Mouse (Mus musculus) kidney, postnatal 0 days (tissue): ENCODE results near the gene Krt13. TPM values are rescaled to one million over a fixed set of nuclear protein-coding genes. Genes with fewer than 3 reads are reported as not detected.
A peak's percentile ranks its signal among the peaks of the same experiment; 100 is the strongest.

ENCODE experiments used
- ATAC-seq: fragments of 200-750 bp; cut with Nextera tagmentation; replicated peaks from 2 replicates; pipeline ENCODE4 v1.8.0; 2017; ENCODE audit warnings: low read depth, moderate number of reproducible peaks, moderate TSS enrichment, moderate library complexity; ENCODE audit not compliant: low FRiP score
- DNase-seq: peaks from one replicate; pipeline ENCODE4 v3.0.0-alpha.2; 2016; ENCODE audit warnings: low spot score
- H3K27ac ChIP-seq: fragments of 300-500 bp; sonication (generic); 2 replicates; pipeline ENCODE4 v1.5.1; 2014; ENCODE audit warnings: mild to moderate bottlenecking
- H3K27me3 ChIP-seq: fragments of 300-500 bp; sonication (generic); 2 replicates; pipeline ENCODE4 v1.6.1; 2014; ENCODE audit warnings: low read length, mixed read lengths; ENCODE audit not compliant: insufficient read depth
- H3K36me3 ChIP-seq: fragments of 300-500 bp; sonication (generic); 2 replicates; pipeline ENCODE4 v1.6.1; 2014; ENCODE audit warnings: low read length, mixed read lengths; ENCODE audit not compliant: insufficient read depth
- H3K4me1 ChIP-seq: fragments of 300-500 bp; sonication (generic); replicated peaks from 2 replicates; pipeline ENCODE4 v1.6.1; 2014; ENCODE audit warnings: antibody characterized with exemption, low read length, mixed read lengths; ENCODE audit not compliant: insufficient read depth
- H3K4me2 ChIP-seq: fragments of 300-500 bp; sonication (generic); 2 replicates; pipeline ENCODE4 v1.6.1; 2014; ENCODE audit warnings: mild to moderate bottlenecking, low read length, moderate library complexity, mixed read lengths
- H3K4me3 ChIP-seq: fragments of 300-500 bp; sonication (generic); replicated peaks from 2 replicates; pipeline ENCODE4 v1.5.1; 2014; ENCODE audit warnings: low read depth, low read length
- H3K9ac ChIP-seq: fragments of 300-500 bp; sonication (generic); 2 replicates; pipeline ENCODE4 v1.6.1; 2014; ENCODE audit warnings: low read depth, low read length
- H3K9me3 ChIP-seq: fragments of 300-500 bp; sonication (generic); replicated peaks from 2 replicates; pipeline ENCODE4 v1.6.1; 2016; ENCODE audit warnings: low read length, inconsistent platforms, mixed read lengths
- CTCF ChIP-seq: IDR thresholded peaks from 2 replicates; pipeline ENCODE4 v1.5.1; 2016; ENCODE audit warnings: antibody characterized with exemption, low read depth, mild to moderate bottlenecking, moderate library complexity
- WGBS: fragments of 180-500 bp; shearing (Covaris S2); extraction: QIAGEN DNeasy Blood & Tissue Kit; methylation state at CpG from one replicate; pipeline ENCODE4 v1.1.7; 2014; 5-methylcytosine and 5-hydroxymethylcytosine counted together
- polyA plus RNA-seq: library from polyadenylated mRNA; unstranded; fragments of >200 nt; fragmentation: Nextera tagmentation; extraction: Ambion mirVana; gene quantifications from 2 replicates; pipeline ENCODE4 v1.2.1, GENCODE M21; 2015

Krt13 gene
- polyA plus RNA-seq, 1 experiment from 2014 or later: 0.08 TPM

DNA sequence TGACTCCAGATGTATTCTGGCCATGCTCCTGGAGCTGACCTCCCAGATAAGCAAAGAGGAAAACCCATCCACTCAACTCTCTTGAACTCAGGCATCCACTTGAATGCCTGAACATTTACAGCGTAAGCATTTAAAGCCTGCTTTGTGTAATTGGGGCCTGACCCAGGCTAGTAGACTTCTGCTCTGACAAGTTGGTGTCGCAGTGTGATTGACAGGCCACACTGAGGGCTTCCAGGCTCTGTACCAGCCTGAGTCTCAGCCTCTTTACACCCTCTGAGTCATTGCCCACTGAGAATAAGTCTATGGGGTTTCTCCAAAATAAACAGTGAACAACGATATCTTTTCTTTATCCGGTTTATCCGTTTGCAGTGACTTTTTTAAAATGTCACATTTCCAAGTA is 1.0 kb downstream of the Krt13 start:
- no peak overlapping the region for H3K4me2 ChIP-seq

DNA sequence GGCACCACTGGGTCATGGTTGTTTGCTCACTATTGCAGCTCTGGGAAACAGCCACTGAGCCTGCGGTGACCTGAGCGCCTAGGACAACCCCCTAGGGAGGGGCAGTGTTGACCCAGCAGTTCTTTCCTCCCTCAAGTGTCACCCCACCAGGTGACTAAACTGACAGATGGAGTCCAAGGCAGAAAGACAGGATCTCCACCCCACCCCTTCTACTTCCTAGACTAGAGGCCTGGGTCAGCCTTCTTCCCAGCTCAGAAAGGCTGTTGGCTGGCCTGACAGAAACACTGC is 7.7 kb downstream of the Krt13 start:
- Histone ChIP-seq H3K36me3 (no peaks in the 10 kb centered on the region), H3K9ac (no peak overlapping the region), H3K4me2 (no peak overlapping the region), H3K27me3 (no peaks in the 10 kb centered on the region), H3K4me3 (no peak overlapping the region), H3K27ac (no peak overlapping the region), H3K9me3 (no peaks in the 10 kb centered on the region), H3K4me1 (no peaks in the 10 kb centered on the region)
- no peak for DNase-seq
- WGBS: 52% methylated on average over 2 of the region's 2 CpGs
- no peak for ATAC-seq
- no peak for TF ChIP-seq CTCF

More for the DNA sequence above, 1.0 kb downstream of the Krt13 start:
- Histone ChIP-seq H3K4me3 (no peak overlapping the region), H3K9me3 (no peaks in the 10 kb centered on the region), H3K9ac (no peak overlapping the region), H3K27ac (no peak overlapping the region), H3K4me1 (no peaks in the 10 kb centered on the region), H3K36me3 (no peaks in the 10 kb centered on the region), H3K27me3 (no peaks in the 10 kb centered on the region)
- TF ChIP-seq CTCF: no peak
- no peak for DNase-seq
- WGBS: 63% methylated on average over 5 of the region's 5 CpGs
- no peak for ATAC-seq

- WGBS: 70% methylated on average over 11 of the region's 11 CpGs
- no peak for ATAC-seq
These were observed 8.2 kb downstream of the Krt13 start for GRCm38 (mm10) chr11:100112935-100113741.

GRCm38 (mm10) chr11:100105576-100106122 is 15.7 kb downstream of the Krt13 start, which contains the start of gene Krt36:
TSS of gene Krt36 (minus strand) at chr11:100105626.
- no peak within 1 kb of the TSS for H3K4me2 ChIP-seq
- 66% methylated on average over 6 of the region's 6 CpGs for WGBS
- H3K36me3 ChIP-seq: no peaks in the 10 kb centered on the region
- no peak within 1 kb of the TSS for H3K27ac ChIP-seq
- no peak within 1 kb of the TSS for H3K4me3 ChIP-seq
- no peaks in the 10 kb centered on the region for H3K27me3 ChIP-seq
- no peaks in the 10 kb centered on the region for H3K9me3 ChIP-seq
- H3K4me1 ChIP-seq: no peaks in the 10 kb centered on the region
- DNase-seq (no peak), ATAC-seq (no peak)
- H3K9ac ChIP-seq: no peak within 1 kb of the TSS
- TF ChIP-seq CTCF: no peak

More at GRCm38 (mm10) chr11:100112935-100113741, 8.2 kb downstream of the Krt13 start:
- no peaks in the 10 kb centered on the region for H3K27me3 ChIP-seq
- H3K9ac ChIP-seq: no peak overlapping the region
- no peak overlapping the region for H3K4me2 ChIP-seq
- no peaks in the 10 kb centered on the region for H3K4me1 ChIP-seq
- no peak overlapping the region for H3K27ac ChIP-seq
- no peaks in the 10 kb centered on the region for H3K36me3 ChIP-seq
- H3K4me3 ChIP-seq: no peak overlapping the region
- TF ChIP-seq CTCF: peak; percentile 20; the same call in 1 of the 2 replicates
- no peaks in the 10 kb centered on the region for H3K9me3 ChIP-seq
- DNase-seq: no peak

- H3K27me3 ChIP-seq: no peaks in the 10 kb centered on the region
- DNase-seq (peak; percentile 75), ATAC-seq (peak; percentile 67)
- 0 out of 2 replicates have a peak, but pooled peaks cover 4% of the 10 kb centered on the region for H3K4me1 ChIP-seq
- no peaks in the 10 kb centered on the region for H3K9me3 ChIP-seq
- no peak overlapping the region for H3K27ac ChIP-seq
- peak; percentile 37 for TF ChIP-seq CTCF
- no peak overlapping the region for H3K9ac ChIP-seq
- no peaks in the 10 kb centered on the region for H3K36me3 ChIP-seq
- whole genome bisulfite sequencing: 34% methylated on average over 15 of the region's 15 CpGs
- no peak overlapping the region for H3K4me2 ChIP-seq
- no peak overlapping the region for H3K4me3 ChIP-seq
These were observed 18.5 kb downstream of the Krt13 start for GRCm38 (mm10) chr11:100102693-100103429.

- WGBS: 80% methylated on average over 4 of the region's 4 CpGs
- H3K27ac ChIP-seq: no peak overlapping the region
- DNase-seq (no peak), ATAC-seq (no peak)
- no peaks in the 10 kb centered on the region for H3K27me3 ChIP-seq
- no peak for TF ChIP-seq CTCF
- H3K9ac ChIP-seq: no peak overlapping the region
- H3K9me3 ChIP-seq: no peaks in the 10 kb centered on the region
- no peak overlapping the region for H3K4me2 ChIP-seq
- 0 out of 2 replicates have a peak, but pooled peaks cover 4% of the 10 kb centered on the region for H3K4me1 ChIP-seq
- no peak overlapping the region for H3K4me3 ChIP-seq
- H3K36me3 ChIP-seq: no peaks in the 10 kb centered on the region
These were observed 21.0 kb downstream of the Krt13 start for GRCm38 (mm10) chr11:100100391-100100790.
